Mouse (Mus musculus) MN1 (cell line): ENCODE data around the gene Rgs7.

Source experiments
- DNase-seq: peaks from one replicate; pipeline ENCODE4 v3.0.0-alpha.2; 2016; ENCODE audit warnings: low spot score

Rgs7 gene

GRCm38 (mm10) chr1:175300895-175301294 lies 191.4 kb downstream of the Rgs7 start:
- DNase-seq = no peak

GRCm38 (mm10) chr1:175300404-175300803 lies 191.9 kb downstream of the Rgs7 start:
- no peak for DNase-seq

GRCm38 (mm10) chr1:175299603-175300397 lies 192.5 kb downstream of the Rgs7 start:
- no peak for DNase-seq

DNA sequence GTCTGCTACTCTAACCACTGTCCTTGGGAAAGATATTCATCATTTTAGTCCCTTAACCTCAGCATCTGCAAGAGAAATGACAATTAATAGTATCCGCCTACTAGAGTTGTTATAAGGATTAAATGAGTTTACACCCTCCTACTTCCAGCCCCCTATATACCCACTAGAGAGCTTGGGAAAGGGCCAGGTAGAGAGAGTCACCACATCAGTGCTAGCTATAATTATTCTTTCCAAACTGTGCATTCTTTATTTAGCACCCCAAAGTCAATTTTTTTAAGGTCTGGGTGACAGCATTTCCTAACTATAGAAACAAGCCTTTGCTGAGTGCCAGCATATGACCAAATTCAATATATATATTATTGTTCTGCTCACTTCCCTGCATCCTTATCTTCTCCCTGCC lies 195.4 kb downstream of the Rgs7 start:
- no peak for DNase-seq

DNA sequence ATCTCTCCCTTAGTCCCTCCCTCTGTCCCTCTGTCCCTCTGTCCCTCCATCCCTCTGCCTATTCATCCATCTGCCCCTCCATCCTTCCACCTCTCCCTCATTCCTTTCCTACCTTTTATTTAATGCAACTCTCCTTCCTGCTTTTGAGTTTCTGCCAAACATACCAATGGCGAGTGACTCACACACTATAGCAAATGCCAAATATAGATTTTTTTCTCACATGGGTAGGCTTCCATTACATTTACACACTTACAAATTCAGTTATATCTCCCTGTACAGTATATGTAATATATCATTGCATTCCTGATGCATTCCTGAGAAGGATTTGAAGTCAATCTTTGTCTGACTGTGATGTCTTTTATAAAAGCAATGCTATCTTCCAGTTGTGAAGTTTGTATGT lies 202.2 kb downstream of the Rgs7 start:
- no peak for DNase-seq

DNA sequence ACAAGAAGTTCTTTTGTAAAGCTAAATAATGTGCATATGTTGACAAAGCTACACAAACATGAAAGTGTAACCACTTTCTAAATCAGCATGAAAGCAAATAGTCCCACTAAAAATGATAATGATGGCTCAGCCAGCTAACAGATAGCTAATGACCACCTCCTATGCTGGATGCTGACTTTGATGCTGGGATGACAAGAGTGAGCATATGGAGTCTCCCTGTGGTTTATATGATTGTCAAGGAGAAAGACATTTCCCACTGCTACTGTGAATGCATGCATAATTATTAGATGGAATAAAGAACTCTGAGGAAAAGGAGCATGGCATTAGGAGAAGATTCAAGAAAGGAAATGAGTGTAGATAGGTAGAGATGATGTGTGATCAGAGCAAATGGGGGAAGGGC lies 230.0 kb downstream of the Rgs7 start:
- no peak for DNase-seq

DNA sequence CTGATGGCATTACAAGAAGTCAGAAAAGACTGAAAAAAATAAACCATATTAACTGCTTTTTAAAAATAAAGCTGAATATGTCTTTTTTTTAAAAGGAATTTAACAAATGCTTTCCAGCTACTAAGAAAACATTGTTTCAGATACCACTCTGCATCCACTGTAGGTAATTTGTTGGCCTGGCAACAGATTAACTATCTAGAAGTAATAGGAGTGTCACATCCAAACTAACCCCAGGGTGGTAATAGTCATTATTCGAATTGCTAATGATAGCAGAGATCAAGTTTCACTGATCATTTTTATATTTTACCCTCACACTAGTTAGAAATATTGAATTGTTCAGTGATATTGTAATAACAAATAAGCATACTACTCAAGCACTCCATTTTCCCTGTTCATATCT lies 232.9 kb downstream of the Rgs7 start:
- DNase-seq = no peak

DNA sequence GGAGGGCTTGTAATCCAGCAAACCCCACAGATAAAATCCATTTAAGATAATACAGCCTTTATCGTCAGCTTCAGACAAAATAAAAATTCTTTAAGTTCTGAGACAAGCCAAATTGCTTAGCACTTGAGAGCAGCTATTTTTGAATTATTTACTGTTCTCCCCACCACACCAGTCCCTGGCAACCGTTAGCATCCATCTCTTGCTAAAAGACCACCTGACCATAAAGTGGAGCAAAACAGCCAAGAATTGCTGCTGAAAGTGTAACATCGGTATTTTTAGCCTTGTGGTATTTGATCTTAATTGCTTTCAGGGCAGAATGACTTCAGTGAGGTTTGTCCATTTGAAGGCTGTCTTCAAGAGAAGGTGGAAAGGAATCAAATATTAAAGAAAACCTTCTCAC lies 237.1 kb downstream of the Rgs7 start:
- no peak for DNase-seq

GRCm38 (mm10) chr1:175254724-175255123 lies 237.6 kb downstream of the Rgs7 start:
- DNase-seq = no peak

GRCm38 (mm10) chr1:175242135-175242534 lies 250.2 kb downstream of the Rgs7 start:
- no peak for DNase-seq

DNA sequence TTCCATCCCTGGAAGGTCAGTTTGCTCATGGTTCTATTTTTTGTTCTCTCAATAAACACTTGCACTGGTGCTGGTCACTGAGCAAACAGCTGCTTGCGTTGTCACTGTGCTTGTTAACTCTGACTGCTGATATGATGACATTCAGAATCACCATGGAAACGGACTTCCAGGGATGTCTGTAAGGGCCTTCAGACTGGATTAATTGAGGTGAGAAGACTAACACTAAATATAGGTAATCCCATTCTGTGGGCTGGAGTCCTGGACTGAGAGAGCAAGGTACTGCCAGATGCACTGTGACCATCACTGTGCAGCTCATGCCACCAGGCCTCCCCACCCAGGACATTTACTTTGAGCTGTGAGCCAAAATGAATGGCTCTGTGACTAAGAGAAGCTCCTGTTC lies 252.2 kb downstream of the Rgs7 start:
- no peak for DNase-seq

DNA sequence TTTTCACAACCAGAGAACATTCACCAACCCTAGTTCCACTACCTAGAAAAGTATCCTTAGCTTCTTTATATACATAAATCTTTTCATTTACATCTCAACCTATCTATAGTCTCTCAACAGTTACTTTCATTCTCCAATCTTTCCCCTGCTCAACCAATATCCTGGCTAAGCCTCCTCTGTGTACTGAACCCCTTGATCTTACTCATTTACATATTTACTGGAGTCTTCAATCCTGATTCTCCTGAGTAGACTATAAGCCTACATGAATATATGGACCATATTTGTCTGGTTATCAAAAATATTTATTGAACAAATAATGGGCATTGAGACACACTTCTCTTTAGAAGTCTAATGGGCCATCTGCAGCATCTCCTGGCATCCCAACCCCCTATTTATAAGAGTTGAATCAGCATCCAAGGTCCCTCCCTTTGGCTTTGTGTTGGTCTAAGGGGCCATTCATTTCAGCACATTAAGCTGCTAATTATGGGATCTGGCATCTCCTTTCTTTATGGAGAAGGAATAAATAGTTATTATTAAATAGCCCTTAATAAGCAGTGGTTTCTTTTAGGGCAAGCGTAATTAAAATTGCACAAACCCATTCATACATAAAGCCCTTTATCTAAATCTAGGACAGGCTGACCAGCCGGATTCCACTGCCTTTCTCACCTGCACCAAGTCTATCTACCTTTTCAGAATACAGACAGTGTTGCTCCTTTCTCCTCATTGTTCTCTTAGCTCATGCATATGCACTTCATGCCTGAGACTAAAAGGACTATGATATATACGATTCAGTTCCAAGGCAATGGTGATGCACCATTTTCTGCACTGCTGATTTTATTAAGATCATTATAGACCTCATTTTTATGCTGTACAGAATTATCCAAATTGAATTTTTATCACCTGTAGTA lies 270.5 kb downstream of the Rgs7 start:
- DNase-seq = no peak

DNA sequence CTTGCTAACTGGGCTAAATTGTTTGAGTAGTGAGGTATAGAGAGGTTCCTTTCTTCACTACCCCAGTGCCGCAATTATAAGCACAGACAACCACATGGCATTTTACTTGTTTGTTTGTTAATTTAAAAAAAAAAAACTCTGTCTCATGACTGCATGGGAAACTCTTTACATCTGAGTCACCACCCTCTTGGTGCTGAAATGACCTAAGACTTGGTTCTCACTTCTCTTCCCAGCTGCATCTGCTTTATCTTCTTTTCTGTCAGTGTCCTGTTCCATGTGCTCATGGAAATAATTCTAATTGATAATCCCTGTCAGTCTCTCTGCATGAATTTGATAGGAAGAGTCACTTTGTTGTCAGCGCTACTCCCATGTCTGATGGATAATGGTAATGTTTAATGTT lies 272.7 kb downstream of the Rgs7 start:
- DNase-seq = no peak

DNA sequence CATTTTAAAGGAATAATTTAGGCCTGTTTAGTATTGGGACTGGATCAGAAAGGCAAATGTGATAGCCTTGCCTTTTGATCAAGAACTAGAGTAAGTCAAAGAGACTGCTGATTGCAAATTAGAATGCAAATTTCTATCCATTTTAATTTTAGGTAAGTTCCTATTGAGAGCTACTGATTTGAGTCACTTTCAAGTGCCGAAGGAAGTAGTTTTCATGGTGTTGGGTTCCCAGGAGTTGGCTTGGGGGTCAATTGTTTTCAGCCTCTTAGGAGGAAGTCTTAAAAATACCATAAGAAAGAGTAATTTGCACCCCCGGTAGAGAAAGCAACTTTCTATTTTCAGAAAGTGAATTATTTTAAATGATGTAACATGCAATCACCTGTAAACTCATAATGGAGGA lies 285.3 kb downstream of the Rgs7 start:
- no peak for DNase-seq

GRCm38 (mm10) chr1:175205633-175206032 lies 286.7 kb downstream of the Rgs7 start:
- no peak for DNase-seq

DNA sequence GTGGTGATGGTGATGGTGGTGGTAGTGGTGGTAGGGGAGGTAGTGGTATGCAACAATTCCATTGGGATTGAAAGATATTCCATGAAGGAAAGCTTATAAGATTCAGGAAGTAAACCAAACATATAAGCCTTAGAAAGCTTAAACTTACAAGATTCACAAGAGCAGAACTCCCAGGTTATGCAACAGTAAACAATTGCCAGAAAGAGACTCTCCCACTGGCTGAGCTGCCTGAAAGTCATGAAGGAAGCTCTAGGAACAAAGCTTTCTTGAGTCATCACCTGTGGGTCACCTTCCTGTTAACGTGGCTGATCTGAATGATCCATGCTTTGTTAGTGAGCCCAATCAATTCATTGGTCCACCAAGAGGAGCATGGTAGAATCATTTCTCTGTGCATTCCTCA lies 288.8 kb downstream of the Rgs7 start:
- no peak for DNase-seq

GRCm38 (mm10) chr1:175202902-175203301 lies 289.4 kb downstream of the Rgs7 start:
- no peak for DNase-seq

- DNase-seq = no peak
Measured at GRCm38 (mm10) chr1:175198881-175199280, 293.4 kb downstream of the Rgs7 start.

DNA sequence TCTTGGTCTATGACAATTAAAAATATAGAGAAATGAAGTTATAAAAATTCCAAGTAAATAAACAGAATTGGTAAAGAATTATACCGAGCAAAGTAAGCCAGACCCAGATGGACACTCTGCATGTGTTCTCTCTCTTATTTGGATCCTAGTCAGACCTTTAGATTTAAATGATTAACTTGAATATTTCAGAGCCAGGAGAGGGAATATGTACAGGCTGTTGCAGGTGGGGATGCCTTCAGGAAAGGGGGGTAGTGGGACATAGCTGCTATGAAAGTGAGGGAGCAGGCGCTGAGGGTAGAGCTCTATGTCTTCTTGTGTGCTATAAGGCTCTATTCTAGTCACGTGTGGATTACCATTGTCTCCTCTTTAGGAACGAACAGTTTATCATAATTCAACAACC lies 296.5 kb downstream of the Rgs7 start:
- no peak for DNase-seq

- DNase-seq = no peak
Measured at GRCm38 (mm10) chr1:175188186-175188585, 304.1 kb downstream of the Rgs7 start.

DNA sequence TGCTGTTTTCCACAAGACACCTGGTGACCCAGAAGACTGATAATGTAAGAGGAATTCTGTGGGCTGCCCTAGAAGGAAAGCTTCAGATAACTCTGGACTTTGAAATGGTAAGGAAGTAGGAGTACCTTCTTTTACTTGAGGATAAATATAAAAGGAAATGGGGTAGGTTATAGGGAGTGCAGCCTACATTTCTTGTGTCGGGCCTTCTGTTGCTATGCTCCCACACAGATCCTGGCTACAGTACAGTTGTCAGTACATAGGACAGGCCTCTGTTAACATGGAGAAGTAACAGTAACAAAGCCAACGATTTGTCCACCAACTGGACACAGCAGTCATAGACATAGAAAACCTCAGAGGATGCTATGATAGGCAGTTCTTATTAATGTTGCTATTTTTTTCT lies 307.1 kb downstream of the Rgs7 start:
- no peak for DNase-seq

- no peak for DNase-seq
Measured at GRCm38 (mm10) chr1:175184736-175185135, 307.6 kb downstream of the Rgs7 start.

DNA sequence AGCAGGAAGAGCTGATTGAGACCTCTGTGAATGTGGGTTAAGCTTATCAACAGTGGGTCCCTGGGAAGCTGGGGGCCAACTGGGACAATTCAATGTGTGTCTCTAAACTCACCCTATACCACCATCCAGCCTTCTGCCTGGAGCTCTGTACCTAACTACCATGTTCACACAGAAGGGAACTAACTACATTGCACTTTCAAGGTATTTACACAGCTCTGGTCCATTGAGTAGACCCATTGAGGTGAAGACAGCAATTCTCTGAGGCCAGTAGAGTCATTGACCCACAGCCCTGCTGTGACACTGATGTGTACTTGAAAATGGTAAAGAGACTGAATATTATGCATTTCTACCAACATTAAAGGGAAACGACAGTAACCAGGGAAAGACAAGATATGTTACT lies 313.6 kb downstream of the Rgs7 start:
- DNase-seq = no peak
